17 mouse cellular contexts compared by ENCODE assay signal in the genomic region with DNA sequence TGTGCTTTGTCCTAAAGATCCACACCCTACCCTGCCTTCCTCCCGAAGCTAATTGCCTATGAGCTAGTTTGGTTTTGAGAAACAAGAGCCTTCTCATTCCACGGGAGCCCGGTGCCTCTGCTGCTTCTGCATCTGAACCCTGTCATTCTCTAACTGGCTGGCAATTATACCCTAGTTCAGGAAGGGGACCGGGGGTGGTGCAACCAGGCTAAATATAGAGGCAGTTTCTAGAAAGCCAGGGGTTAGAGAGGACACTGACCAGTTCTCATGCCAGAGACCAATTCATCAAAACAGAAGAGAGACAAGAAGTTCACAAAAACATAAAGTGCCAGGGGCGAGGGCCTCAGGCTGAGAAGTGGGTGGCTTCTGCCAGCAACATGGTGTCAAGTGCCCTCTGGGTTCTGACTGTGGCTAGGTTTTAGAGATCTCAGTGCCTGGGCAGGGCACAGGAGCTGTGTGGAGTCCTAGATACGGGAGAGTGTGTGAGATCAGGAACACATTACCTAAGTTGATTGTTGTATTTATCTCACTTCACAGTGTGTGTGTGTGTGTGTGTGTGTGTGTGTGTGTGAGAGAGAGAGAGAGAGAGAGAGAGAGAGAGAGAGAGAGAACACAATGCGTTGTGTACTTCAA. TPM values are rescaled to one million over a fixed set of nuclear protein-coding genes. Genes with fewer than 3 reads are reported as not detected.
DNase-seq lines count a peak whose midpoint lies in the region; ATAC-seq lines count a peak whose summit lies in the region.
"Had no signal": no experiment of that assay in that cellular context is flagged by ENCODE, and none has a peak within 500 bp of the region (broad histone marks: within the 10 kb centered on the region; RNA-seq: fewer than 3 reads in every experiment).

No protein-coding gene starts in this region.

- H3K27ac ChIP-seq in liver, embryonic 13.5 days: no peak overlapping the region
- no peak overlapping the region for H3K27ac ChIP-seq in liver, embryonic 11.5 days (ENCODE audit: low read depth, low read length)
- peak overlapping the region; percentile 37; the same call in 1 of the 2 replicates for H3K27ac ChIP-seq in heart, embryonic 16.5 days (ENCODE audit: low read length)
- H3K27ac ChIP-seq in intestine, embryonic 15.5 days: no peak overlapping the region
- H3K27ac ChIP-seq: embryonic facial prominence, embryonic 12.5 days; forebrain, embryonic 12.5 days; hindbrain, embryonic 12.5 days; liver, embryonic 15.5 days; neural tube, embryonic 12.5 days had no signal

- H3K27me3 ChIP-seq in liver, embryonic 13.5 days: 0 out of 2 replicates have a peak, but pooled peaks cover 2% of the 10 kb centered on the region
- no peaks in the 10 kb centered on the region; the same call in 1 of the 2 replicates for H3K27me3 ChIP-seq in liver, embryonic 11.5 days (replicated peaks; ENCODE audit: control insufficient read depth, insufficient read depth, low read length)
- no peaks in the 10 kb centered on the region for H3K27me3 ChIP-seq in heart, embryonic 16.5 days (ENCODE audit: control insufficient read depth, insufficient read depth, low read length)
- H3K27me3 ChIP-seq in intestine, embryonic 15.5 days (replicated peaks): no peaks in the 10 kb centered on the region
- H3K27me3 ChIP-seq: embryonic facial prominence, embryonic 12.5 days; forebrain, embryonic 12.5 days; hindbrain, embryonic 12.5 days; liver, embryonic 15.5 days; neural tube, embryonic 12.5 days had no signal

- H3K4me2 ChIP-seq in liver, embryonic 13.5 days: no peak overlapping the region
- H3K4me2 ChIP-seq in liver, embryonic 11.5 days: no peak overlapping the region
- no peak overlapping the region for H3K4me2 ChIP-seq in heart, embryonic 16.5 days (ENCODE audit: low read depth, low read length)
- H3K4me2 ChIP-seq in intestine, embryonic 15.5 days (replicated peaks): no peak overlapping the region
- H3K4me2 ChIP-seq: embryonic facial prominence, embryonic 12.5 days; forebrain, embryonic 12.5 days; hindbrain, embryonic 12.5 days; liver, embryonic 15.5 days; neural tube, embryonic 12.5 days had no signal

- DNase-seq in adrenal gland, postnatal 14 days: peak; percentile 31
- DNase-seq in adrenal gland, postnatal 10 days: no peak
- DNase-seq in liver, embryonic 13.5 days: no peak
- no peak for DNase-seq in liver, embryonic 11.5 days (ENCODE audit: low spot score)
- peak; percentile 15 for DNase-seq in skeletal muscle tissue, adult 2 months (ENCODE audit: low read depth, low spot score)
- no peak for DNase-seq in T-cell, adult 2 months (ENCODE audit: low spot score)
- DNase-seq: adrenal gland, postnatal 36 days; cerebellum, postnatal 14 days; kidney, adult 18-20 months had no signal

- H3K36me3 ChIP-seq in liver, embryonic 13.5 days: no peaks in the 10 kb centered on the region
- H3K36me3 ChIP-seq in liver, embryonic 11.5 days (ENCODE audit: control insufficient read depth, insufficient read depth, low read length): no peaks in the 10 kb centered on the region
- no peaks in the 10 kb centered on the region for H3K36me3 ChIP-seq in heart, embryonic 16.5 days (ENCODE audit: control insufficient read depth, insufficient read depth)
- H3K36me3 ChIP-seq in intestine, embryonic 15.5 days: no peaks in the 10 kb centered on the region
- H3K36me3 ChIP-seq: embryonic facial prominence, embryonic 12.5 days; forebrain, embryonic 12.5 days; hindbrain, embryonic 12.5 days; liver, embryonic 15.5 days; neural tube, embryonic 12.5 days had no signal

- H3K4me1 ChIP-seq in liver, embryonic 13.5 days (replicated peaks): peaks cover 9% of the 10 kb centered on the region
- H3K4me1 ChIP-seq in liver, embryonic 11.5 days (replicated peaks; ENCODE audit: control insufficient read depth, insufficient read depth, low read length): no peaks in the 10 kb centered on the region
- no peaks in the 10 kb centered on the region for H3K4me1 ChIP-seq in heart, embryonic 16.5 days (ENCODE audit: control insufficient read depth, insufficient read depth, low read length)
- H3K4me1 ChIP-seq in intestine, embryonic 15.5 days (replicated peaks): no peaks in the 10 kb centered on the region
- H3K4me1 ChIP-seq: embryonic facial prominence, embryonic 12.5 days; forebrain, embryonic 12.5 days; hindbrain, embryonic 12.5 days; neural tube, embryonic 12.5 days had no signal

- ATAC-seq in liver, embryonic 13.5 days (ENCODE audit: low read depth): peak; percentile 61; the same call in 1 of the 2 replicates
- ATAC-seq in liver, embryonic 11.5 days (replicated peaks; ENCODE audit: low FRiP score): no peak
- peak; percentile 54; the same call in 1 of the 2 replicates for ATAC-seq in heart, embryonic 16.5 days (replicated peaks; ENCODE audit: extremely low read depth, insufficient read depth, low FRiP score)
- ATAC-seq in intestine, embryonic 15.5 days: no peak
- ATAC-seq: midbrain, embryonic 16.5 days had no signal

- WGBS in liver, embryonic 13.5 days (ENCODE audit: insufficient replicate concordance): 34% methylated on average over 7 of the region's 7 CpGs
- WGBS in liver, embryonic 11.5 days: 60% methylated on average over 7 of the region's 7 CpGs
- WGBS in heart, embryonic 16.5 days: 39% methylated on average over 7 of the region's 7 CpGs
- 65% methylated on average over 7 of the region's 7 CpGs for WGBS in intestine, embryonic 15.5 days

- H3K4me3 ChIP-seq in liver, embryonic 13.5 days (replicated peaks): no peak overlapping the region
- H3K4me3 ChIP-seq in liver, embryonic 11.5 days (ENCODE audit: low read depth, low read length): no peak overlapping the region
- no peak overlapping the region for H3K4me3 ChIP-seq in heart, embryonic 16.5 days (ENCODE audit: low read length)
- H3K4me3 ChIP-seq in intestine, embryonic 15.5 days (replicated peaks): no peak overlapping the region
- H3K4me3 ChIP-seq: embryonic facial prominence, embryonic 12.5 days; forebrain, embryonic 12.5 days; hindbrain, embryonic 12.5 days; liver, embryonic 15.5 days; neural tube, embryonic 12.5 days had no signal

- no peaks in the 10 kb centered on the region for H3K9me3 ChIP-seq in liver, embryonic 13.5 days (replicated peaks)
- H3K9me3 ChIP-seq in liver, embryonic 11.5 days (ENCODE audit: control insufficient read depth, low read length): no peaks in the 10 kb centered on the region
- H3K9me3 ChIP-seq in heart, embryonic 16.5 days (replicated peaks; ENCODE audit: control insufficient read depth, low read length): no peaks in the 10 kb centered on the region
- H3K9me3 ChIP-seq in intestine, embryonic 15.5 days: no peaks in the 10 kb centered on the region
- H3K9me3 ChIP-seq: embryonic facial prominence, embryonic 12.5 days; forebrain, embryonic 12.5 days; hindbrain, embryonic 12.5 days; liver, embryonic 15.5 days; neural tube, embryonic 12.5 days had no signal

- no peak overlapping the region for H3K9ac ChIP-seq in liver, embryonic 13.5 days
- H3K9ac ChIP-seq in liver, embryonic 11.5 days (ENCODE audit: low read depth, low read length): no peak overlapping the region
- H3K9ac ChIP-seq in heart, embryonic 16.5 days (ENCODE audit: low read length): no peak overlapping the region
- no peak overlapping the region for H3K9ac ChIP-seq in intestine, embryonic 15.5 days
- H3K9ac ChIP-seq: embryonic facial prominence, embryonic 12.5 days; forebrain, embryonic 12.5 days; hindbrain, embryonic 12.5 days; liver, embryonic 15.5 days; neural tube, embryonic 12.5 days had no signal

RNA-seq across cellular contexts. Expression of gene Vdr, which starts 31.6 kb away (rescaled TPM):
- 6.6 and 7.0 TPM in 2 replicates for total RNA-seq in adrenal gland, postnatal 14 days (2021)
- total RNA-seq in adrenal gland, postnatal 10 days (2021): 1 to 10 TPM; 5.3 to 5.4 TPM
- polyA plus RNA-seq in liver, embryonic 13.5 days (2015; fragmentation: Nextera tagmentation; extraction: Ambion mirVana): 0.22 and 0.41 TPM in 2 replicates
- polyA plus RNA-seq in liver, embryonic 11.5 days (2014; fragmentation: Nextera tagmentation; extraction: Ambion mirVana): 0.96 and 1.2 TPM in 2 replicates
- 1.1 and 1.5 TPM in 2 replicates for polyA plus RNA-seq in heart, embryonic 16.5 days (2015; fragmentation: Nextera tagmentation; extraction: Ambion mirVana)
- 1.5 and 2.2 TPM in 2 replicates for polyA plus RNA-seq in intestine, embryonic 15.5 days (2015; fragmentation: Nextera tagmentation; extraction: Ambion mirVana)

RNA-seq across cellular contexts. Expression of gene Hdac7, which starts 34.5 kb away (rescaled TPM):
- total RNA-seq in adrenal gland, postnatal 14 days (2021): 60.1 and 75.8 TPM in 2 replicates
- 10 to 100 TPM; 50.4 to 76.7 TPM for total RNA-seq in adrenal gland, postnatal 10 days (2021)
- polyA plus RNA-seq in liver, embryonic 13.5 days (2015; fragmentation: Nextera tagmentation; extraction: Ambion mirVana): 8.0 and 8.3 TPM in 2 replicates
- polyA plus RNA-seq in liver, embryonic 11.5 days (2014; fragmentation: Nextera tagmentation; extraction: Ambion mirVana): 28.1 and 33.5 TPM in 2 replicates
- polyA plus RNA-seq in heart, embryonic 16.5 days (2015; fragmentation: Nextera tagmentation; extraction: Ambion mirVana): 30.9 and 31.7 TPM in 2 replicates
- 18.0 and 20.6 TPM in 2 replicates for polyA plus RNA-seq in intestine, embryonic 15.5 days (2015; fragmentation: Nextera tagmentation; extraction: Ambion mirVana)

Comparison
In these comparisons a context has a peak if more than half of its experiments do, and no peak if none do; other contexts are left out.
1. DNase-seq: peak in adrenal gland, postnatal 14 days (single experiment) and skeletal muscle tissue, adult 2 months (single experiment); none in adrenal gland, postnatal 10 days (single experiment), liver, embryonic 13.5 days (single experiment), liver, embryonic 11.5 days (single experiment) and T-cell, adult 2 months (single experiment).
2. ATAC-seq: peak in liver, embryonic 13.5 days (single experiment) and heart, embryonic 16.5 days (single experiment); none in liver, embryonic 11.5 days (single experiment) and intestine, embryonic 15.5 days (single experiment).